Mouse (Mus musculus): ENCODE data around the gene Man1b1.

DNA sequence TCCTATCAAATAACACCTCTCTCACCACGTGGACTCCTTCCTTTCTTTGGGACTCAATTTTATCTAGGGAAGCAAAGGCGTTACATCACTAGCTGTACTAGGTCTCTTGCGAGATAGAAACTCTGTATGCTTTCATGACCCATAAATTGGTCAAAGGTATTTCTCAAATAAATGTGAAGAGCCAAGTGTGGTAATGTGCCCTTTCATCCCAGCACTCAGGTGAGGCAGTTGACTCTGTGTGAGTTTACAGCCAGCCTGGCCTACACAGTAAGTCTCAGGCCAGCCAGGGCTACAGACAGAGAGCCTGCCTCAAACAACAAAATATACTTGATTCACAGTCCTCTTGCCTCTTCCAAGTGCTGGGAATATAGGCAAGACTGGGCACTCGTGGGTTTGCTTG lies 27.7 kb downstream of the Man1b1 start:
- no peak for TF ChIP-seq CTCF (IDR thresholded peaks at IDR 0.05; ENCODE audit: low read depth)
- TF ChIP-seq EP300 (optimal IDR thresholded peaks at IDR 0.05): no peak
